Mouse (Mus musculus) neural tube, embryonic 15.5 days (tissue): ENCODE results near the gene Pafah1b1. TPM values are rescaled to one million over a fixed set of nuclear protein-coding genes. Genes with fewer than 3 reads are reported as not detected.
A peak's percentile ranks its signal among the peaks of the same experiment; 100 is the strongest.

Experiments
- ATAC-seq: fragments of 200-750 bp; cut with Nextera tagmentation; 2 replicates; pipeline ENCODE4 v1.8.0; 2017; ENCODE audit warnings: mild to moderate bottlenecking, moderate TSS enrichment, moderate library complexity; ENCODE audit not compliant: low FRiP score
- H3K27ac ChIP-seq: fragments of 300-500 bp; sonication (generic); replicated peaks from 2 replicates; pipeline ENCODE4 v1.5.1; 2015; ENCODE audit warnings: mild to moderate bottlenecking, inconsistent platforms
- H3K27me3 ChIP-seq: fragments of 300-500 bp; sonication (generic); replicated peaks from 2 replicates; pipeline ENCODE4 v1.6.1; 2015; ENCODE audit warnings: inconsistent platforms
- H3K36me3 ChIP-seq: fragments of 300-500 bp; sonication (generic); 2 replicates; pipeline ENCODE4 v1.6.1; 2015; ENCODE audit warnings: inconsistent platforms
- H3K4me1 ChIP-seq: fragments of 300-500 bp; sonication (generic); 2 replicates; pipeline ENCODE4 v1.6.1; 2015; ENCODE audit warnings: inconsistent platforms
- H3K4me2 ChIP-seq: fragments of 300-500 bp; sonication (generic); 2 replicates; pipeline ENCODE4 v1.6.1; 2015; ENCODE audit warnings: inconsistent platforms, mild to moderate bottlenecking, moderate library complexity
- H3K4me3 ChIP-seq: fragments of 300-500 bp; sonication (generic); replicated peaks from 2 replicates; pipeline ENCODE4 v1.5.1; 2015; ENCODE audit warnings: mild to moderate bottlenecking, inconsistent platforms
- H3K9ac ChIP-seq: fragments of 300-500 bp; sonication (generic); replicated peaks from 2 replicates; pipeline ENCODE4 v1.6.1; 2015; ENCODE audit warnings: mild to moderate bottlenecking, inconsistent platforms
- H3K9me3 ChIP-seq: fragments of 300-500 bp; sonication (generic); replicated peaks from 2 replicates; pipeline ENCODE4 v1.6.1; 2016; ENCODE audit warnings: inconsistent platforms
- WGBS: fragments of 180-500 bp; shearing (Covaris S2); methylation state at CpG from one replicate; pipeline ENCODE4 v1.1.7; 2015; ENCODE audit warnings: mixed read lengths; 5-methylcytosine and 5-hydroxymethylcytosine counted together
- polyA plus RNA-seq: library from polyadenylated mRNA; unstranded; fragments of >200 nt; fragmentation: Nextera tagmentation; extraction: Ambion mirVana; gene quantifications from 2 replicates; pipeline ENCODE4 v1.2.1, GENCODE M21; 2015

Pafah1b1 gene
- polyA plus RNA-seq, 1 experiment from 2014 or later = 54.9 TPM

DNA sequence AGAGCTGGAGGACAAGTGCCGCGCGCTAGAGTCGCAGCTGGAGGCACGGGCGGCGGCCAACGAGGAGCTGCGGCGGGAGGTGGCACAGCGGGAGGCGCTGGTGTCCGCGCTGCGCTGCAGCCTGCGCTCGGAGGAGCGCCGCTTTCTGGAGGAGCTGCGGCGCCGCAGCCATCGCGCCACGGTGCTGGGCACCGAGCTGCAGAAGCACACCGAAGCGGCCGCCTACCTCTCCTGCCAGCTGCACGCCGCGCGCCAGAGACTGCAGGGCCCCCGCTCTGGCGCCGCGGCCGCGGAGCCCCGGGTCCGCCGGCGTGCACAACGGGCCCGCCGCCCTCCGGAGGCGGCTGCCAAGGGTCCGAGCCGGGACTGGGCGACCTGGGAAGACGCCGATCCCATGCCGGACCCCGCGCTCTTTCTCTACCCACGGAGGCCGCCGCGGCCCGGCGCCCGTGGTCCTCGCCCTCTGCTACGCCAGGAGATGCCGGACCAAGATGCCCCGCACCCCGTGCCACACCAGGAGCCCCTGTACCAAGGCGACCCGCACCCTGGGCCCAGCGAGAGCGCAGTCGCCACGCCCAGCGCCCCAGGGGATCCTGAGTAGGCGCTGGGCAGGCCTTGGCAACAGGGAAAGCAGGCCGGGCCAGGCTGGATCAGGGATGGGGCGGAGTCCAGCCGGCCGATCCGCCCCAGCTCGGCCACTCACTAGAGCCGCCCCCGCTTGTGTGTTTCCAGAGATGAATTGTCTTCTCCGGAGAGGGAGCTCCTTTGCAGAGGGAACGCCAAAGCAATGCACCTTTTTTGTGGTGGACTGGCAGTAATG, 86.3 kb downstream of the Pafah1b1 start:
- Histone ChIP-seq H3K4me2 (peak overlapping the region; percentile 88), H3K27ac (peak overlapping the region; percentile 94), H3K4me1 (peaks cover 26% of the 10 kb centered on the region), H3K9ac (peak overlapping the region; percentile 78), H3K4me3 (peak overlapping the region; percentile 62), H3K36me3 (no peaks in the 10 kb centered on the region), H3K27me3 (0 out of 2 replicates have a peak, but pooled peaks cover 3% of the 10 kb centered on the region), H3K9me3 (no peaks in the 10 kb centered on the region)
- under 1% methylated on average over 79 of the region's 86 CpGs for WGBS
- peak; percentile 89 for ATAC-seq

DNA sequence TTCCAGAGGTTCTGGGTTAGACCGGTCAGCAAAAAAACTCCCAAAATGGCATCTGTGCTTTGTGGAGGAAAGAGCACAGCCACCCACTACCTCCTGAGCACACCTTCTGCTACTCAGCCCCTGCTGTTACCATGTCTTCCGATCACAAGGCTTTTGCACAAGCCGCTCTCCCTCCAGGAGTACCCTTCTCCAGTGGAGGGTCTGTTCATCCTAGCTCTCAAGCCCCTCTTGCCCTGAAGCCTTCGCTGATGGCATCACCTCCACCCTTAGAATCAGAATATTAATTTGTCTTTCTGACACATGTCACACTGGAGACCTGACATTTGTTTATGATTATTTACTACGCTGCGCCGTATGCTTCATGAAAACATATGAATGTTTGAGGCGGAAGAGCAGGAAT, 87.0 kb downstream of the Pafah1b1 start:
- H3K27me3 ChIP-seq = 0 out of 2 replicates have a peak, but pooled peaks cover 3% of the 10 kb centered on the region
- peak overlapping the region; percentile 78 for H3K9ac ChIP-seq
- peaks cover 26% of the 10 kb centered on the region for H3K4me1 ChIP-seq
- 0 out of 2 replicates have a peak, but pooled peaks have one; percentile 33 for ATAC-seq
- H3K27ac ChIP-seq = peak overlapping the region; percentile 94
- peak overlapping the region; percentile 62 for H3K4me3 ChIP-seq
- H3K9me3 ChIP-seq = no peaks in the 10 kb centered on the region
- peak overlapping the region; percentile 88 for H3K4me2 ChIP-seq
- 15% methylated on average over 8 of the region's 8 CpGs for WGBS
- no peaks in the 10 kb centered on the region for H3K36me3 ChIP-seq

DNA sequence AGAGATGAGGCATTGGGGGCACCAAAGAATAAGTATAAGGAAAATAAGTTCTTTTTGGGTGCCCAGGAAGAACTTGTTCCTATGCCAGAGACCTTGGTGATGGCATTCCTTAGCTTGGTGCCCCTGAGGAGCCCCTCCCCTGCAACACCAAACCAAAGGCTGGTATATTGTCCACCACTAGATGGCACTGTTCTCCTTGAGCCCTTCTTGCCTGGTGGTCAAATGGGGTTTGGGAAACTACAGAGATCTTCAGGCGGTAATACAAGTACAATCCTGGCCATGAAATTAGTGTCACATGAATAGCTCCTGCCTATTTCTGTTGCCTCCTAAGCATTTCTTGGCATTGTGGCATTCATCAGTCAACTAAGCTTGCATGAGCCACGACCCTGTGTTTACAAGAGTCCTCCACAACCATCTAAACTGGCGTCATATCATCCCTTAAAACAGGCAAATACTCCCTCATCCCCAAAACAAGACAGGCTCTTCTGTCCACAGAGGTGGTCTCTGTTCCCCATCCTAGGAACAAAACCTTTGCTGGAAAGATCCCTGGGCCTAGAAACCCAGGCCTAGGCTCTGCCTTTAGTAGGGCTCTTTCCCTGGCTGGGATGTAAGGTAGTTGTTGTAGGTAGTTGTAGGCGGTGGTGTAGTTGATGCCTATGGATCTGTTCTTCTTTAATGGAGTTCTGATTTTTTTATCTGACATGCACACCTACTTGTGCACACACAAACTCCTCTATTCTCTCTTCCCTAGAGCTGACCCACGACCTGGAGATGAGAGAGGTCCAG, 89.8 kb downstream of the Pafah1b1 start:
- no peak overlapping the region for H3K27ac ChIP-seq
- no peak overlapping the region for H3K4me3 ChIP-seq
- no peaks in the 10 kb centered on the region for H3K9me3 ChIP-seq
- H3K27me3 ChIP-seq = no peaks in the 10 kb centered on the region
- ATAC-seq = no peak
- H3K9ac ChIP-seq = no peak overlapping the region
- H3K4me2 ChIP-seq = no peak overlapping the region
- H3K4me1 ChIP-seq = peaks cover 23% of the 10 kb centered on the region
- WGBS = 62% methylated on average over 5 of the region's 5 CpGs
- 0 out of 2 replicates have a peak, but pooled peaks cover 6% of the 10 kb centered on the region for H3K36me3 ChIP-seq

DNA sequence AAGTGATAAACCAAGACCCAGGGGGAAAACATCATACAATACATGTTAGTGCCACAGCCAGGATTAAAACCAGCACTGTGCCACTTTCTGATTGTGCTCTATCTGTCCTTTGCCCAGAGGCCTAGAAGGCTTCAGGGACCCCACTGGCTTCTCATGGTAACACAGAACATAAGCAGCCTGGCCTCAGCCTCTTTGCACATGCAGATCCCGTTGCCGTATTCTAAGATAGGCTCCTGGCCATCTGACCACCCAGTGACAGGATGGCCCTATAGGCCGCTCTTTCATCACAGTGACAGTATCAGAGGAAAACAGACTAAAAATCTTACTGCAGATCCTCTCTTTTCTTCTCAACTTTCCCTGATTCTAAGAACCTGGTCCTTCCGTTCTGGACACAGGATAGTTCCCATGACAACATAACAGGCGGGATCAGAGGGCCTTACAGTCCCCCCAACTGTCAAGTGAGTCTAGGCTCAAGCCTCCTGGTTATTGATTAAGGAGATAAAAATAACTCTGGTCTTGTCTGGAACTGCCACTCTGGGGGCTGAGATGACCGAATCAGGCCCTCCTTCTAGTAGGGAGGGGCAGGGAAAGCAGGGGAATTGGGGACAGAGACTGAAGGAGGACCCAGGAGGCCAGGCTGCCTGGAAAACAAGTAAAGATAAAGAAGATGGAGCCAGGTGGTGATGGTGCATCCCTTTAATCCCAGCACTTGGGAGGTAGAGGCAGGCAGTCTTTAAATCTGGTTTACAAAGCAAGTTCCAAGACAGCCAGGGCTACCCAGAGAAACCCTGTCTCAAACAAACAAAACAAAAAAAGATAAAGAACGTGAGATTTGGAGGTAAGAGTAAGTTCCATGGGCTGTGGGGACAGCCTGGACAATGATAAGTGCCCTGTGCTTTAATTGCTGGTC, 92.3 kb downstream of the Pafah1b1 start:
- H3K27me3 ChIP-seq = no peaks in the 10 kb centered on the region
- 0 out of 2 replicates have a peak, but pooled peaks cover 10% of the 10 kb centered on the region for H3K36me3 ChIP-seq
- WGBS = 78% methylated on average over 7 of the region's 7 CpGs
- no peak overlapping the region for H3K27ac ChIP-seq
- no peak overlapping the region for H3K4me2 ChIP-seq
- no peak overlapping the region for H3K4me3 ChIP-seq
- H3K9ac ChIP-seq = no peak overlapping the region
- no peaks in the 10 kb centered on the region for H3K9me3 ChIP-seq
- H3K4me1 ChIP-seq = peaks cover 2% of the 10 kb centered on the region
- no peak for ATAC-seq

DNA sequence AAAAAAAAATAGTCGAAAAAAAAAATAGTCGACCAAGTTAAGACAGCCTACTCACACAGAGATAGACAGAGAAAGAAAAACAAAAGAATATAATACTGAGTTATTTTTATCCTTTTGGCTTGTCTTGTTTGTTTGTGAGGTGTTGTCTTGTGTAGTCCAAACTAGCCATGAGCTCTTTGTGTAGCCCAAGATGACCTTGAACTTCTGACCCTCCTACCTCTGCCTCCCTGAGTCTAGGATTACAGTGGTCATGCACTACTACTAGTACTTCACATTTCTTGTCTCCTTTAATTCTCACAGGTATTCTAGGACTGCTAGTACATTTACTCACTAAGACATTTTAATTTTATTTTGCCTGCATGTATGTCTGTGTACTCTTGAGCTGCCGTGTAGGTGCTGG, 97.0 kb downstream of the Pafah1b1 start:
- no peak overlapping the region for H3K4me3 ChIP-seq
- H3K4me2 ChIP-seq = no peak overlapping the region
- ATAC-seq = no peak
- H3K4me1 ChIP-seq = no peaks in the 10 kb centered on the region
- 84% methylated on average over 3 of the region's 3 CpGs for WGBS
- no peaks in the 10 kb centered on the region for H3K9me3 ChIP-seq
- 0 out of 2 replicates have a peak, but pooled peaks cover 15% of the 10 kb centered on the region for H3K36me3 ChIP-seq
- H3K9ac ChIP-seq = no peak overlapping the region
- H3K27ac ChIP-seq = no peak overlapping the region
- H3K27me3 ChIP-seq = no peaks in the 10 kb centered on the region

DNA sequence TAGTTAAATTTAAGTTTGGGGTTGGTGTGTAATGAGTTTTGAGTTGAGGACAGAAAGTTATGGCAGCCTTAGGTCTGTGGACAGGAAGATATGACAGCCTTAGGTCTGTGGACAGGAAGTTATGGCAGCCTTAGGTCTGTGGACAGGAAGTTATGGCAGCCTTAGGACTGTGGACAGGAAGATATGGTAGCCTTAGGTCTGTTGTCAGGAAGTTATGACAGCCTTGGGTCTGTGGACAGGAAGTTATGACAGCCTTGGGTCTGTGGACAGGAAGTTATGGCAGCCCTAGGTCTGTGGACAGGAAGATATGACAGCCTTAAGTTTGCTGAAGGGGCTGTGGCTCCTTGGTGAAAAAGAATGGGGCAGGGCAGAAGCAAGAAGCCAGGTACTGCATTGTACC, 99.1 kb downstream of the Pafah1b1 start:
- no peak overlapping the region for H3K4me2 ChIP-seq
- no peak overlapping the region for H3K4me3 ChIP-seq
- H3K27me3 ChIP-seq = peaks cover 8% of the 10 kb centered on the region; the same call in 1 of the 2 replicates
- H3K9ac ChIP-seq = no peak overlapping the region
- H3K27ac ChIP-seq = no peak overlapping the region
- H3K9me3 ChIP-seq = no peaks in the 10 kb centered on the region
- H3K36me3 ChIP-seq = 0 out of 2 replicates have a peak, but pooled peaks cover 13% of the 10 kb centered on the region
- no peak for ATAC-seq
- peaks cover 5% of the 10 kb centered on the region for H3K4me1 ChIP-seq

Other genes starting within 250 kb of the Pafah1b1 start
- gene Rap1gap2, start 113.8 kb downstream of the Pafah1b1 start, polyA plus RNA-seq = 13.1 and 13.7 TPM in 2 replicates
- 2.4 and 3.6 TPM in 2 replicates for gene Ccdc92b, start 105.1 kb downstream of the Pafah1b1 start, polyA plus RNA-seq
- gene Cluh, start 75.2 kb downstream of the Pafah1b1 start, polyA plus RNA-seq = 18.9 and 22.4 TPM in 2 replicates
- gene Mettl16, start 46.2 kb upstream of the Pafah1b1 start, polyA plus RNA-seq = 45.5 and 53.7 TPM in 2 replicates
- 7.0 and 7.3 TPM in 2 replicates for gene Mnt, start 106.2 kb upstream of the Pafah1b1 start, polyA plus RNA-seq
- 24.1 and 27.3 TPM in 2 replicates for gene Sgsm2, start 172.4 kb upstream of the Pafah1b1 start, polyA plus RNA-seq
- gene Tsr1, start 173.4 kb upstream of the Pafah1b1 start, polyA plus RNA-seq = 28.1 and 32.8 TPM in 2 replicates
- 13.3 and 14.3 TPM in 2 replicates for gene Smg6, start 201.2 kb upstream of the Pafah1b1 start, polyA plus RNA-seq
- 38.0 and 38.1 TPM in 2 replicates for gene Srr, start 201.3 kb upstream of the Pafah1b1 start, polyA plus RNA-seq